Mouse (Mus musculus): ENCODE measurements around the gene Car7.

DNA sequence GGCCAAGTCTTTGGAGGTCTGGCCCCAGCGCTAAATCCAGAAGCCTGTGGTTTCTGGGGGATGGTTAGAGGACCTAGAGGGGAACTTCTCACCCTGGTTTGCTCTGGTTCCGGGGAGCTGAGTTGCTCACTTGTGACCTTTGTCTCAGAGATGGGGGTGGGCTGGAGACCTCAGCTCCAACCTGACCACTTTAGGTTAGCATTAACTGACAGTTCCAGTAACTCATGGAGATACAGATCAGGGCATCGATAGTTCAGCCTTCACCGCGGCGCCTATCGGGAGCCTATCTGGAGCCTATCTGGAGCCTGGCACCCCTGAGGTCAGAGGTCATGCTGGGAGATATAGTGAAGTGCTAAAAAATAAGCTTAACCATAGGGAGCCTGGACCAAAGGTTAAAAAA lies 22.7 kb downstream of the Car7 start:
- TF ChIP-seq CTCF (IDR thresholded peaks at IDR 0.05; ENCODE audit: low read depth) (no peak), EP300 (IDR thresholded peaks at IDR 0.05; ENCODE audit: low read depth) (no peak)
